Comparison of ENCODE assay signal across 24 mouse cellular contexts in genomic region chr3:102316151-102316550, GRCm38 (mm10).
"Had no signal": no experiment of that assay in that cellular context is flagged by ENCODE, and none has a peak within 500 bp of the region (broad histone marks: within the 10 kb centered on the region; RNA-seq: fewer than 3 reads in every experiment).

No protein-coding gene starts in this region.

- H3K9me3 ChIP-seq: heart, embryonic 13.5 days; heart, embryonic 15.5 days; hindbrain, embryonic 10.5 days; hindbrain, embryonic 12.5 days; intestine, embryonic 15.5 days; limb, embryonic 13.5 days; limb, embryonic 15.5 days; liver, embryonic 12.5 days had no signal

- H3K27me3 ChIP-seq: heart, embryonic 13.5 days; heart, embryonic 15.5 days; hindbrain, embryonic 12.5 days; intestine, embryonic 15.5 days; limb, embryonic 13.5 days; limb, embryonic 15.5 days; liver, embryonic 12.5 days had no signal

- H3K4me3 ChIP-seq: heart, adult 2 months; heart, embryonic 13.5 days; heart, embryonic 15.5 days; hindbrain, embryonic 10.5 days; hindbrain, embryonic 12.5 days; intestine, embryonic 15.5 days; layer of hippocampus, adult 2 months; left cerebral cortex, adult 2 months; limb, embryonic 13.5 days; limb, embryonic 15.5 days; liver, embryonic 12.5 days had no signal

- H3K27ac ChIP-seq: heart, adult 2 months; heart, embryonic 13.5 days; heart, embryonic 15.5 days; hindbrain, embryonic 10.5 days; hindbrain, embryonic 12.5 days; hindbrain, embryonic 14.5 days; intestine, embryonic 15.5 days; layer of hippocampus, adult 2 months; left cerebral cortex, adult 2 months; limb, embryonic 13.5 days; limb, embryonic 15.5 days; liver, embryonic 12.5 days; liver, embryonic 14.5 days had no signal

- H3K9ac ChIP-seq: heart, embryonic 13.5 days; heart, embryonic 15.5 days; hindbrain, embryonic 12.5 days; hindbrain, embryonic 14.5 days; intestine, embryonic 15.5 days; limb, embryonic 13.5 days; limb, embryonic 15.5 days; liver, embryonic 12.5 days; liver, embryonic 14.5 days had no signal

- ATAC-seq: hindbrain, embryonic 16.5 days; inflammation-experienced regulatory T-cells, adult 6 months; intestine, embryonic 15.5 days; intestine, postnatal 0 days; liver, embryonic 12.5 days had no signal

- H3K4me2 ChIP-seq: heart, embryonic 13.5 days; heart, embryonic 15.5 days; hindbrain, embryonic 12.5 days; hindbrain, embryonic 14.5 days; intestine, embryonic 15.5 days; limb, embryonic 13.5 days; limb, embryonic 15.5 days; liver, embryonic 12.5 days had no signal

- DNase-seq: gastrocnemius, postnatal 14 days; gastrocnemius, postnatal 36 days; heart, adult 2 months; heart, postnatal 4 days; kidney, adult 18-20 months; kidney, adult 8-10 months; kidney, postnatal 10 days; kidney, postnatal 25 days; kidney, postnatal 4 days had no signal

- H3K36me3 ChIP-seq: heart, embryonic 13.5 days; heart, embryonic 15.5 days; hindbrain, embryonic 10.5 days; hindbrain, embryonic 12.5 days; intestine, embryonic 15.5 days; limb, embryonic 13.5 days; limb, embryonic 15.5 days; liver, embryonic 12.5 days had no signal

- H3K4me1 ChIP-seq: hindbrain, embryonic 10.5 days; hindbrain, embryonic 12.5 days; intestine, embryonic 15.5 days; limb, embryonic 15.5 days; liver, embryonic 12.5 days had no signal
